Mouse (Mus musculus): ENCODE data around the gene Prl2c3. TPM values are rescaled to one million over a fixed set of nuclear protein-coding genes. Genes with fewer than 3 reads are reported as not detected.
"Not testable (repeated sequence)": the region's sequence is repeated elsewhere in the genome, so short reads cannot be mapped to it uniquely, and the experiment has no call there.

The Prl2c3 gene
- polyA plus RNA-seq, 1 experiment from 2014 or later = 0.18 TPM

- Histone ChIP-seq H3K9ac (ENCODE audit: low read length) (no peak overlapping the region), H3K36me3 (ENCODE audit: control insufficient read depth, insufficient read depth, low read length) (no peaks in the 10 kb centered on the region), H3K4me2 (replicated peaks; ENCODE audit: low read depth) (no peak overlapping the region), H3K4me3 (ENCODE audit: low read depth, low read length) (no peak overlapping the region), H3K4me1 (replicated peaks; ENCODE audit: control insufficient read depth, insufficient read depth) (no peaks in the 10 kb centered on the region), H3K27me3 (ENCODE audit: control insufficient read depth, insufficient read depth, low read length) (no peaks in the 10 kb centered on the region), H3K9me3 (ENCODE audit: control insufficient read depth, low read length) (no peaks in the 10 kb centered on the region), H3K27ac (replicated peaks) (no peak overlapping the region)
- WGBS = 51% methylated on average over 2 of the region's 2 CpGs
- no peak for TF ChIP-seq CTCF (IDR thresholded peaks at IDR 0.05; ENCODE audit: low read depth)
- no peak for TF ChIP-seq EP300 (optimal IDR thresholded peaks at IDR 0.05)
- ATAC-seq (ENCODE audit: low FRiP score, low TSS enrichment) = no peak
- DNase-seq (ENCODE audit: low spot score) = no peak
These were observed 9.7 kb upstream of the Prl2c3 start for GRCm38 (mm10) chr13:12809591-12809990.

- not testable (repeated sequence) for H3K9ac ChIP-seq (ENCODE audit: low read length); H3K27ac ChIP-seq (replicated peaks); H3K27me3 ChIP-seq (ENCODE audit: control insufficient read depth, insufficient read depth, low read length); H3K4me3 ChIP-seq (ENCODE audit: low read depth, low read length); H3K36me3 ChIP-seq (ENCODE audit: control insufficient read depth, insufficient read depth, low read length); H3K4me2 ChIP-seq (replicated peaks; ENCODE audit: low read depth); H3K9me3 ChIP-seq (ENCODE audit: control insufficient read depth, low read length); H3K4me1 ChIP-seq (replicated peaks; ENCODE audit: control insufficient read depth, insufficient read depth)
- DNase-seq (ENCODE audit: low spot score) (peak; percentile 12), ATAC-seq (ENCODE audit: low FRiP score, low TSS enrichment) (peak; percentile 33; the same call in 1 of the 2 replicates)
- WGBS = 62% methylated on average over 3 of the region's 3 CpGs
These were observed 9.1 kb upstream of the Prl2c3 start for GRCm38 (mm10) chr13:12808793-12809512.

GRCm38 (mm10) chr13:12806496-12806895 lies 6.6 kb upstream of the Prl2c3 start:
- not testable (repeated sequence) for H3K9me3 ChIP-seq (ENCODE audit: control insufficient read depth, low read length); H3K4me3 ChIP-seq (ENCODE audit: low read depth, low read length); H3K27me3 ChIP-seq (ENCODE audit: control insufficient read depth, insufficient read depth, low read length); H3K27ac ChIP-seq (replicated peaks); DNase-seq (ENCODE audit: low spot score); H3K36me3 ChIP-seq (ENCODE audit: control insufficient read depth, insufficient read depth, low read length); H3K9ac ChIP-seq (ENCODE audit: low read length); H3K4me1 ChIP-seq (replicated peaks; ENCODE audit: control insufficient read depth, insufficient read depth); H3K4me2 ChIP-seq (replicated peaks; ENCODE audit: low read depth)
- 60% methylated on average over 4 of the region's 4 CpGs for whole genome bisulfite sequencing
- ATAC-seq (ENCODE audit: low FRiP score, low TSS enrichment) = 0 out of 2 replicates have a peak, but pooled peaks have one; percentile 25

DNA sequence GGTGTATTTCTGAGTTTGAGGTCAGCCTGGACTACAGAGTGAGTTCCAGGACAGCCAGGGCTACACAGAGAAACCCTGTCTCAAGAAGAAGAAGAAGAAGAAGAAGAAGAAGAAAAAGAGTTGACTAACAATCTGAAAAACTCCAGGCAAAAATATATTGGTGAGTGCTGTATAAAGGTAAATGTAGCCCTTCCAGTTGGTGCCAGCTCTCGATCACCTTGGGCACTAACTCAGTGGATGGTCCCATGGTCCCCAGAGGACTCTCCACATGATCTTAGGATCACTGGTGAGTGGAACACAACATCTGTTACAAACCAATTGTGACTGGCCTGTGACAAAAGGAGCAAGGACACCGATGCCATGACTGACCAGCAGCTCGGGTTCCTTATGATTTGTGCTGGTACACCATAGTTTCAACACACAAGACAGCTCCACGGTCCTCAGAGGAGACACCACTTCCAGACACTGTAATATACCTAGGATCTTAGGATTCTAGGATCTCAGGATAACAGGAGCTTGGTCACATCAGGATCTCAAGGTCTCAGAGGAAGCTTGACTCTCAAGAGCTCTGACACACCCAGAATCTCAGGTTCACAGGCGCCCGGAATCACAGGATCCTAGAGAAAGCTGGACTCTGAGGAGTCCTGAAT lies 30.3 kb downstream of the Prl2c3 start:
- H3K9ac ChIP-seq (ENCODE audit: low read length); H3K4me1 ChIP-seq (replicated peaks; ENCODE audit: control insufficient read depth, insufficient read depth); H3K36me3 ChIP-seq (ENCODE audit: control insufficient read depth, insufficient read depth, low read length); H3K9me3 ChIP-seq (ENCODE audit: control insufficient read depth, low read length); H3K27ac ChIP-seq (replicated peaks); H3K27me3 ChIP-seq (ENCODE audit: control insufficient read depth, insufficient read depth, low read length); H3K4me2 ChIP-seq (replicated peaks; ENCODE audit: low read depth); H3K4me3 ChIP-seq (ENCODE audit: low read depth, low read length): not testable (repeated sequence)
- ATAC-seq (ENCODE audit: low FRiP score, low TSS enrichment) (0 out of 2 replicates have a peak, but pooled peaks have one; percentile 35), DNase-seq (ENCODE audit: low spot score) (peak; percentile 10)
- WGBS = 76% methylated on average over 6 of the region's 6 CpGs

Other genes with a start within 250 kb of the Prl2c3 start
- 7.9 TPM in 2 replicates for gene Ero1lb, start 234.2 kb downstream of the Prl2c3 start, polyA plus RNA-seq (2015; fragmentation: Nextera tagmentation; extraction: Ambion mirVana)
- gene Prl2c2, start 205.3 kb upstream of the Prl2c3 start, polyA plus RNA-seq (2015; fragmentation: Nextera tagmentation; extraction: Ambion mirVana) = 0.34 TPM in 1 of 2 replicates, not detected in the other

Data from stomach, postnatal 0 days (tissue).